Mouse (Mus musculus) cerebellum, postnatal 4 days (tissue): ENCODE data around the gene Frmd4b.

Source experiments
- DNase-seq, 2 experiments: peaks; one replicate each; pipeline ENCODE4 v3.0.0; 2022; ENCODE audit warnings: low spot score in 2 of 2, mixed read lengths in 1 of 2

Frmd4b gene

DNA sequence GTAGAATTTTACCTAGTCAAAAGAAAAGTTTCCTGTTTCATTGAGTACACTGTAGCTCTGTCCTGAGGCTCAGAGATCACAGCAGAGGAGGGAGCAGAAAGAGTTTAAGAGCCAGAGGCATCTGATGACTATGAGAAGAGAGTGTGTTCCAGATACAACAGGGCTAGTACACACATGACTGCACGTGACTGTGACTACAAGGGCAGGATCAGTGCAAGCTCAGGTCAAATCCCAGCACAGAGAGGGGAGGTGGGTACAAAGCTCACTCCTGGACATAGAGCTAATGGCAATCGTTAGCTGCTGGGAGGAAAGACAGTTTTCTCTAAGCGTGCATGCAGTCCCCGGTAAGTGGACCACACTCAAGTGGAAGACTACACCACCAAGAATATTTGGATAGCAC, 37.6 kb downstream of the Frmd4b start:
- DNase-seq: no peak

DNA sequence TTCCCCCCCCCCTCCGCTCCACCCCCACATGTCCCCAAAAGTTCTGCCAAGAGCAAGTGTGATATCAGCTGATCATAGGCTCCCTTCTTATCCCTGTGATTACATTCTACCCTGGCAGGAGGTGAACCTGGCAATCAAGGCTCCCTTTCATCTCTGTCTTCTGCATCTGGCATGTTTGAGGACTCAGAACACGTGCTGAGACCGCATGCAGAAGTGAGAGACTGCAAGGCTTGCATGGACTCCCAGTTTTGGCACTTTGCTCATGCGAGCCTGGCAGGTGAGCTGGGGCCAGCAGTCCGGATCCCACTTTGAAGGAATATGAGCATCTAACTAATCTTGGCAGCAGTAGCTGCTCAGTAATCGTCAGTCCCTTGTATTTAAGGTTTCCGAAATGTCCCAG, 39.1 kb downstream of the Frmd4b start:
- DNase-seq: no peak

DNA sequence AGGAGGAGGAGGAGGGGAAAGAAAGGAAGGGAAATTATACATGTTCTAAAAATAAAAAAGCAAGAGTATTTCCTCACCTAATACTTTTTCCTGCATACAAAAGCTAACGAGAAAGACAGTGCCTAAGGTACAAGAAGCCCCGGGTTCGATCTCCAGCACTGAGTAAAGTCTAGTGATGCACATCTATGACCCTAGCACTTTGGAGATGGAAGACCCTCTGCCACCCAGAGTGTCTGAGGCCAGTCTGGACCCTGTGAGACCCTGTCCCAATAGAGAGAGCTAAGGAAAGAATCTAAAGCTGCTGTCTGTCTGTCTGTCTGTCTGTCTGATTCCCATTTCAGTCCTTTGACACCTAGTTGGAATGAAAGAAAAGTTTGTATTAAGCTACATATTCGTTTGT, 40.0 kb downstream of the Frmd4b start:
- DNase-seq: no peak

DNA sequence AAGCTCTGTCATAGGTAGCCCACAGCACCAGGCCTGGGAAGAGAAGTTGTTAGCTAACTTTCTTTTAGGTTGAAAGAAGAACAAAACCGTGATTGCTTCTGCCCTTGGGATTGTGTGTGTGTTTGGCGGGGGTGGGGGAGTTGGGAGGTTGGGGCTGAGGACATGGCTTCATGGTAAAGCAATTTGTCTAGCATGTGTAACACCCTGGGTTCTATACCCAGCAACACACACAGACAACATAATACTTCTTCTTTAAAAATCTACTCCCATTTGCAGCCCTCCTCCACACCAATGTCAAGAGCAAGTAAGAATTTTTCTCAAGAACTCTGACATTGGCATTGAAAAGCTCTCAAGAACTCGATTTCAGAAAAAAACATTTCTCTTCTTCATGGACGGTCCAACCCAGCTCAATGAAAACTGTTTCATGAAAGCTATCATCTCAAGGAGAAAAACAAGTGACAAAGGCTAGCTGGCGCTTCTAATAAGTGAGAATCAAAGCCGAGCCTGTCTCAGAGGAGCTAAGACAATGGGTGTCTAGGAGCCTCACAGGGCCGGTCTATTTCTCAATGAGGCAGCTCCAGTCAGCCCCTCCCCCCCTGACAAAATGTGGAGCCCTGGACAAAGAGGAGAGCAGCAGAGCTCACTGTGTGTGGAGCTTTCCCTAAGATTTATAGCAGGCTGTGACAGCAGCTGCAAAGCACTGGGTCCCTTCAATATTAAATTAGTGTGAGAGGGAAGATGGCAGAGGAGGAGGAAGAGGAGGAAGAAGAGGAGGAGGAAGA, 40.6 kb downstream of the Frmd4b start:
- DNase-seq: no peak

DNA sequence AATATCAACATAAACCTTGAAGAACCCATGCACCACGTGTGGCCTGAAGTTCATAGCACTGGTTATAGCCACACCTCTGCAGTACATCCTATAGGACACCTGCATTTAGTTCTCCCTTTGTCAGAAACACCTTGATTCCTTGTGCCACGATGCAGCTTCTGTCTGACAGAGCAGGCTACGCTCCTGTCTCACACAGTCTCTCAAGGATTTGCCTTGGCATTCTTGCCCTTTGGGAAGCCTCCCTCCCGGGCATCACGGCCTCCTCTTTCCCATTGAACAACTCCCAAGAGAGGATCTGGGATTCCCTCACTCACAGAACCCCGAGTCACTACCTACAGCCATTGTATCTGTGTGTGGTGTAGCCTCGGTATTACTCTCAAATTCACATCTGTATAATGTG, 41.2 kb downstream of the Frmd4b start:
- DNase-seq: no peak

DNA sequence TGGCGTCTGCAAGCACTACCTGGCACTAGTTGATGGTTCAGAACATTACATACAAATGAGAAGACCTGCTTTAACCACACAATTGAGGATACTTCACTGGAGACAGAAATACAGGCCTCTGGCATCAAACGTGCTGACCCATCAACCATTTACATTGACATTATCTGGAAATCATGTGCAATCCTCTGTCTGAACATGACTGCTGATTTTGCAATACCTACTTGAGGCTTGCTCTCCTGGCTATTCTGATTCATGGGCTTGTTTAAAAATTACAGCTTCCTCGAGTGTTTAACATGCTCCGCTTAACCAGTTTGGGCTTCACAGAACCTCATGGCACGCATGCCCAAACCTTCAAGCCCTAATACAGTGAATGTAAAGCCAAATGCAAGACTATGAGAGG, 42.4 kb downstream of the Frmd4b start:
- no peak for DNase-seq

DNA sequence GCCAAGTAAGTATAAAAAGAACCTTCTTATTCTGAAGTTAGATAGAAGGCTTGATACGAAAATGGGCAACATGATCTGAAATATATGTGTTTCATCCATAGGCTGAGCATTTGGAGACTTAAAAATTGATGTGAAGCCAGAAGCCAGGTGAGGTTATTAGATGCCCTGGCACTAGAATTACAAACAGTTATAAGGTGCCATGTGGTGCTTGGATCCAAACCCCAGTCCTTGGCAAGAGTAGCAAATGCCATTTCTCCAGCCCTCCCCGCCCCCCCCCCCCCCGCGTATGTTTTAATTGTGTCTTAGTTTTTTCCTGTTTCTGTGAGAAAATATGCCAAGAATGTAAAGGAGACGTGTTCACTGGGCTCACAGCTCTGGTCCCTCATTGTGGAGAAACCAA, 45.1 kb downstream of the Frmd4b start:
- DNase-seq: no peak

DNA sequence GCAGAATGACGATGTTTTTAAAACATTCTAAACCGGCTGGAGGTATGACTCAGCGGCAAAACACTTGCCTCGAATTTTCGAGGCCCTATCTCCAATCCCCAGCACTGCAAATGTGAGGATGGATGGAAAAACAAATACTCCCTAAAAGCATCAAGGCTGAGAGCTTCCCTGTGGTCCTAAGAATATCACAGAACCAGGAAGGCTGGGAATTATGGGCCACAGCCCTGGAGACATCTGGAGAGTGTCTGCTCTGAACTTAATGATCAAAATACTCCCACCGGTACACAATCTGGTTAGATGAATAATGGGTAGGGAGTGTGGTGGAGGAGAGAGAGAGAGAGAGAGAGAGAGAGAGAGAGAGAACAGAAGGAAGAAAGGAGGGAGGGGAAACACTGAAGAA, 48.8 kb downstream of the Frmd4b start:
- DNase-seq: no peak

DNA sequence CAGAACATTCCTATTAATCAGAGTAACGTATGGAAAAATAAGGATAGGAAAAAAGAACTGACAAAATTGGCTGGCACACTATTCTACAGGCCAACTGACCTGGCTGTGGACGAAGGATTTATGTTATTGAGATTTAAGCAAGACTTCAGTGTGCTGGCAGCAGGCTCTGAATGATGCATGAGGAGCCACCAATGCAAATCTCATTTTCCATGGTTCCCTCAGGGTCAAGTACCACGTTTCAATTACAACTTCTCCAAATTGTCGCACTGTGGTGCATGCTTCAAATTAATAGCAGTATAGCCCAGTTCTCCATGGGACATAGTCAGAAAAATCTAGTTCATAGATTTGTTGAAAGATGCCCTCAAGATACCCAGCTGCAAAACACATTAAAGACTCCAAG, 50.6 kb downstream of the Frmd4b start:
- no peak for DNase-seq

DNA sequence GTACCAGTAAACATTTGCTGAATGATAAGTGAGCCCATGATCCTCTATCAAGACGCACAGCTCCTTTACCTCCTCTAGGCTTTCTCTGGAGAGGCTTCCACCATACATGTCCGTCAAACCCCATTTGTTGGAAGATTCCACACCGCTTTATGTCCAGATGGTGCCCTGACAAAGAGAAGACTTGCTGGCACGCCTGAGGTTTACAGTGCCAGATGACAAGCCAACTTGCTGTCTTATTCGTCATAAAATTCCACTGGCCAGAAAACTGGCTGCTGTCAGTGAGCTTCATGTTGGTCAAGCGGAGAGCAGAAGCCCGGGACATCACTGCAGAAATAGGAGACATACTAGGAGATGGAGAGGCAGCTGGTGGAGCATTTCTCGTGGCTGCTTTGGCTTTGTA, 60.2 kb downstream of the Frmd4b start:
- peak in 1 of 2 experiments; percentile 34 for DNase-seq

DNA sequence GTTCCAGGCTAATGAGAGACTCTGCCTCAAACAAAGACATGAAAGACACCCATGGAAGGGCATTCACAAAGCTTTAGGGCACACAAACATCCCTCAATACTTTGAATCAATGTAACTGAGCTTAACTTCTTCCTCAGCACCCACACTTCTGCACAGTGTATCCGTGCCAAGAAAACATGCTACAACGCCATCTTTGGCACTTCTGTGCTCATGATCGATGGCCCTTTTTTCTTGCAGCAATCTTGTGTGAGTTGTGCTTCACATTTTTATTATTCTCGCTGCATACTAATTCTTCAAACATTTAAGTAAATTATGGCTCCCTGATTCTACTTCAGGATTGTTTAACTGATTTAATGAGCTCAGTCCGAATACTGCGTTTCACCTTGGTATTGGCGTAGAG, 61.7 kb downstream of the Frmd4b start:
- DNase-seq: no peak

DNA sequence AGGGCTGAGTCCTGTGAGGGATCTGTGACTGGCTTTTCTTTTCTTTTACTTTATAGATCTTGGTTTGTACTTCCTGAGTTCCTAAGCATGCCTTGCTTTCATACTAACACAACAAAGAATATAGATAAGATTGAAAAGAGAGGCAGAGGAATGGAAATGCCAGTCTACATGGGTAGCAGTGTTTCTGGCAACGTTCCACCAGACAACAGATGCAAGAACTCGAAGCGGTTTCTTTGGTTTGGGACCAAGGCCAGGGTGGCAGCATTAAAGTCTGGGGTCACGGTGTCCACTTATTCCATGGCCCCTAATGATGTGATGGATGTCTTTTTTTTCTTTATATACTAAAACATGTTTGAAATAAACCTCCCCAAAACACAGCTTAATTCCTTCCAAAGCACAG, 63.9 kb downstream of the Frmd4b start:
- DNase-seq: peak in 1 of 2 experiments; percentile 31

DNA sequence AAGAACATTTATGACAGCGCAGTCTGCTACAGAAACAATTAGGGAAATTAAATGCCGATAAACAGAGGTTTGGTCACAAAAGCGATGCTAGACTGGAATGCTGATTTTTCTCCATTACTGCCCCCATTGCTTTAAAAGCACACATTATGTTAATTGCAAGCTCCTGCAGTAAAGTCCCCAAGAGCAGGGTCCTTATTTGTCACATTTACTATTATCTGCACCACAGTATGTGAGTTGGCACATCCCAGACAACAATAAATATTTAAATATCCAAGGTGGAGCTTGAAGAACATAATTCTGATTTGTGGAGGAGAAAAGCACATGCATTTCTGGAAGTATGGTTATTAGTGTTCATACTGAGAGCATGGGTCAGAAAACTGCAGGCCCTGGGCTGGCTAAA, 64.8 kb downstream of the Frmd4b start:
- DNase-seq: no peak

DNA sequence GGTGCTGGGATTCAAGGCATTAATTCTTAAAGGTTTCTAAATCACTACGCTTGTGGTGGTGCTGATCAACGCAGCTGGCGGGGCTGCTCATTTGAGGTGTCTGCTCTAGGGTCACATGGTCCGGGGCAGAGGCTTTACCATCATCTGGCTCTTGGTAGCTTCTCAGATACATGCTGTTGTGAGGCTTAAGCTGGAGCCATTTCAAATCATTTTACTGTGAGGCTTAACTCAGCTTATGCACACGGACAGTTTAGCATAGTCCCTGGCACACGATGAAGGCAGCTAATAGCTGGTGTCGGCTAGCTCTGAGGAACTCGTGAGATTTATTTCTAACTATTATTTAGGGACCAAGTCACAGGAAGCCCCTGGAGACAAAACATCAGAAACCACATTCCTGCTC, 65.5 kb downstream of the Frmd4b start:
- DNase-seq: no peak

DNA sequence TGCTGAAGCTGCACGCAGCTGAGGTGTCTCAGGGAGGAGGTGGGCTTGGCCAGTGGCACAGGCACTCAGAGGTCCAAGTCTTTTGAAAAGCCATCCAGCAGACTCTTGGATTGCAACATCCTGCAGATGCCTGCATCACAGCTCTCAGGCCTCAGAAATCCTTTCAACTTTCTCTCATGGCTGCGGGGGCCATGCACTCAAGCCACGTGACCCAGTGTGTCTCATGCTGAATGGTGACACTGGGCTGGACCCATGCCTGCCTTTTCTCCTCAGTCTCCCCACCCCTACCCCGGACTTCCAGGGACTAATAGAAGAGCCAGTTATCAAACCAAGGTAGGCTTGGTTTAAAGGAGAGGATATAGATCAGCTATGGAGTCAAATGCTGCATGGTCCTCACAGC, 66.2 kb downstream of the Frmd4b start:
- no peak for DNase-seq

DNA sequence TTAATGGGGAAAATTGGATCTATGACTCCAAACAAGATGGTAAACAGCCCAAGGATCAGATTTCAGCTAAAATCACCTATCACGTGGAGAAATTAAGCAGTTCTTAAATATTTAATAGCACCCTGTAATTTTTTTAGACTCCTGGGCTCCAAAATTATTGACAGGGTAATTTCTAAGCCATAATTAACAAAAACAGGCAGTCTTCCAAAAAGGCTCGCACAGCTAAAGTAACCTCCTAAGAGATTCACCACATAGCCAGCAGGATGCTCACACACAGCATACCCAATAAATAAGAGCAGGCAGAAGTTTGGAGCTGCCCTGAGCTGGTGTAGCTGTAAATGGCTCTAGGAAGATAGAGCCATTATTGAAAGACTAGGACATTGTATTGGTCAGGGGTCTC, 76.9 kb downstream of the Frmd4b start:
- DNase-seq: no peak

DNA sequence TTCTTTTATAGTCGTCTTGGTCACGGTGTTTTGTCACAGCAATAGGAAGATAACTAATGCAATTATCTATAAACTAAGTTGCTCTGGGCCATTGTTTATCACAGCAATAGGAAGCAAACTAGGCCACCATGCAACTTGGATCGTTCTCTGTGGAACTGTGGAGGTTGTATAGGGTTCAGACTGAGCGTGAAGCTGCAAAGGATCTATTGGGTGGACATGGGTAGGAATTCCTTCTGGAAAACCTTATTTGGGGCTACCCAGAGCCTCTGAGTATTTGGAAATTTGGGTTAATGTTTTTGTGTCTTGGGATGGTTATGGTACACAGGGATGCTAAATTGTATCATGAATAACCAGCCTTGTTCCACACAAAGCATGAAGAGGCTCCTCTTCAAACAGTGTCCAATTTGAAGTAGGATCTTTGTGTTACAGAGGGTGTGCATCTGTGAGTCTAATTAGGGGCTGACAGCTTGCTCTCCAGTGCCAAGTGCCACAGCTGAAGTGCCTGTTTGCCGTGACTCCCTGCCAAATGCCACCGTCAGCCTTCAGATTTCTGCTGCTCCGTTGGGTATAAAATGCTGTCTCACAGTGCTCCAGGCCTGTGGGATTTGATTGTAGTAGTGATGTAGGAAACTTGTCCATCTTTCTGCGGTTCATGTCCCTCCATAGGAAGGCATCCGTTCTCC, 81.4 kb downstream of the Frmd4b start:
- DNase-seq: peak in 1 of 2 experiments; percentile 73

DNA sequence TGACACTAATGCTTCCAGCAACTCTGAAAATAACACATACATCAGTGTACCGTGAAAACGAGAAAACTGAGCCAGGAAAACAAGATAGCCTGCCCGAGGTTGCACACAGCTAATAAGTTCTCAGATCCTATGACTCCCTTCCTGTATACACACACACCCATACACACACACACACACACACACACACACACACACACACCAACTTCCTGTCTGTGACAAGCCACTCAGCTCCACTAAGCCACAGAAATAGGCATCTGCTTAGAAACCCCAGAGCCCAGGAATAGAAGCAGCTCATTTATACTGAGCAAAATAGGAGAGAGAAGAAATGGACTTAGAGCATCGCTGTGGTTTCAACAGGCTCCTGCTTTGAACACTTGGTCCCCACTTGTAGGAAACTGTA, 86.3 kb downstream of the Frmd4b start:
- no peak for DNase-seq

DNA sequence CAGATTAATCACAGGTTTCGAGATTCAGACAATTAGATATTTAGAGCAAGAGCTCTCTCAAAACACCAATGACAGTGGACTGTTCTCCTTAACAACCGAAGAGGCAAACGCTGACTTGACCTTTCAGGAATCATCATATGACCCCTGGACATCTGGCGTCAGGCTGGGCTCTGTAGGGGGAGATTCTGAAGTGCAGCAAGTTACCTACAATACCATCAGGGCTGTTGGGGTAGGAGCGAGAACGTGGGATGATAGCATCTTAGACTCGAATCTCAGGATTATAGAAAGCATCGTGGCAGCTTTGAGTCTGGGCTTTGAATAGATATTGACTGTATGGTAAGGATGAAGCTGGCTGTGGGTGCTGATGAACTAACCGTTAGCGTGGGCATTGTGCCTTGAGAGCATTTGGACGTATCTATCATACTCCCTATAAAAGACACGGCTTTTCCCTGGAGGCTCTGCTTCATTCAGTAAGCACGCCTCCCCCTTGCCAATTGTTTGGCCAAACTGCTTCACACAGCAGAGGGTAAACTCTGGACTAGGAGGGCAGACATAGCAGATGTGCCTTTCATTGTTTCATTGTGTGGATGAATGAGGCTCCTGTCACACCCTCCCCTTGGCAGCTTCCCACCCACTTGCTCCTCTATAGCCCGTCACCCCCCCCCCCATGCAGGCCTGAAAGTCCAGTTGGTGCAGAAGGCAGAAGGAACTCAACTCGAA, 88.2 kb downstream of the Frmd4b start:
- DNase-seq: no peak

DNA sequence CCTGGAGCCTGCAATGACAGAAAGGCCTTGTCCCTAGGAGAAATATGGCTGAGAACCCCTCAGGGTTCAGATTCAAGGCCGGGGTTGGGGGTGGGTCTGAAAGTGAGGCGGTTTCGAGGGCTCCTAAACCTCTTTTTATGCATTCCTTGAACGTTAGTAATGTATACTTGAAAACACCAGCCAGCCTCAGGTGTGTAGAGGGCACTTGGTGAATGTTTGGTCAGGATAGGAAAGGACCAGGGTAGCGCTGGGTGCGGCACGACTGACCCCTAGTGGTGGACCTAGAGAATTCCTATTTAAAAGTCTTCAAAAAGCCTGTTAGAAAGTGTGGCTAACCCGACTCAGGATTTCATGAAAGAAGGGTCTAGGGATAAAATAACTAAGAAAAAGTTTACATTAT, 91.2 kb downstream of the Frmd4b start:
- peak in 1 of 2 experiments; percentile 42 for DNase-seq

DNA sequence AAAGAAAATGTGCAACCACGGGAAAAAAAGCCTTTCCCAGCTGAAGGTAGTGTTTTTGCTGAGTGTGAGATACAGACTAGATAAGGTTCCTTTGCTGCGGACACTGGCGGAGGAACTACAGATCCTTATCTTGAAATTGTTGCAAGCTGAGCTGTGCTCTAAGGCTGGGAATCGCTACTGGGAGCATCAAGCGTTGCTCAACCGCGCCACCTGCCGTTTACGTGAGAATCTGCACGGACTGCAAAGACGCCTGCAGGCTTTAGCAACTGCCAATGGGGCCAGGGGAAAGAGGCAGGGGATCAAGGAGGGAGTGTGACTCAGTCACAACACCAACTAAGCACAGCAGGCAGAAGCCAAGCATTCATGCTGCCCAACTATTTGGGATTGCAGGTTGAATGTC, 94.2 kb downstream of the Frmd4b start:
- DNase-seq: peak; percentile 56 to 84

DNA sequence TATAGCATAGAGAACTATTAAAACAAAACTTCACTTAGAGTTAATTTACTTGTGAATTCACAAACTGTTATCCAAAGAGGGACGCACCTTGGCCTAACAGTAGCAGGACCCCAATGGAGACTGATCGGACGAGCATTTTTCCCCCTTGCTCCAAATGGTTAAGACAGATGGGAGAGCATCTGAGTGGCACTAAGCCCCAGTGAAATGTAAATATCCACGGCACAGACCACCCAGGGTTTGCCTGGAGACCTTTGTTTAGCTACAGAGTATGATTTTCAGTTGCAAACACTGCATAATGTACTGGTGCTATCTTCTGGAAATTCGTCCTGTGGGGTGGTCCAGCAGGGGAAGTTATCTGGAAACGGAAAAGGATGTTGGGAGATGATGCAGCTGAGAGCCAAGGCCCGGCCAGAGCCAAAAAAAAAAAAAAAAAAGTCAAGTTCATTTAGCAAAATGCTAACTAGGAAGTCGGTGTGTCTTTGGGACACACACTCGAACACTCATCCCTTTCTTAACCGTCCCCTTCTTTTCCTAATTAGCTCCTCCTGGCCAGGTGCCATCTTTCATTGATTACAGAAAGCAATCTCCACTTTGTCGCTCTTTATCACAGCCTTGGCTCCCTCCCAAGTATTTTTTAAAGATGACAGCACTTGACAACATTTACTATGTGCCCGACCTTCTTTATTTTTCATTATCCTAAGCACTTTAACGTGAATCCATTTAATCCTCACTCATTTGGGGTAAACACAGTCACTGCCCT, 95.9 kb downstream of the Frmd4b start:
- no peak for DNase-seq
